Mouse (Mus musculus) neural tube, embryonic 13.5 days (tissue): ENCODE measurements at regions not wholly inside any gene's neighbourhood (a gene's known extent, or its start where the extent isn't known, plus 50 kb on each side); places are given as distances from the start of the nearest gene placed in this dataset.

Experiments
- ATAC-seq: fragments of 200-750 bp; cut with Nextera tagmentation; 2 replicates; pipeline ENCODE4 v1.8.0; 2017; ENCODE audit warnings: low read depth, mild to moderate bottlenecking, moderate TSS enrichment, moderate library complexity
- H3K27ac ChIP-seq: fragments of 300-500 bp; sonication (generic); replicated peaks from 2 replicates; pipeline ENCODE4 v1.5.1; 2015; ENCODE audit warnings: moderate library complexity, mild to moderate bottlenecking, inconsistent platforms
- H3K27me3 ChIP-seq: fragments of 300-500 bp; sonication (generic); 2 replicates; pipeline ENCODE4 v1.6.1; 2015; ENCODE audit warnings: mild to moderate bottlenecking, inconsistent platforms
- H3K36me3 ChIP-seq: fragments of 300-500 bp; sonication (generic); 2 replicates; pipeline ENCODE4 v1.6.1; 2015; ENCODE audit warnings: mild to moderate bottlenecking, inconsistent platforms
- H3K4me1 ChIP-seq: fragments of 300-500 bp; sonication (generic); replicated peaks from 2 replicates; pipeline ENCODE4 v1.6.1; 2015; ENCODE audit warnings: inconsistent platforms
- H3K4me2 ChIP-seq: fragments of 300-500 bp; sonication (generic); 2 replicates; pipeline ENCODE4 v1.6.1; 2015; ENCODE audit warnings: inconsistent platforms, mild to moderate bottlenecking, moderate library complexity
- H3K4me3 ChIP-seq: fragments of 300-500 bp; sonication (generic); 2 replicates; pipeline ENCODE4 v1.5.1; 2015; ENCODE audit warnings: mild to moderate bottlenecking, inconsistent platforms
- H3K9ac ChIP-seq: fragments of 300-500 bp; sonication (generic); 2 replicates; pipeline ENCODE4 v1.6.1; 2015; ENCODE audit warnings: moderate library complexity, mild to moderate bottlenecking, inconsistent platforms
- H3K9me3 ChIP-seq: fragments of 300-500 bp; sonication (generic); 2 replicates; pipeline ENCODE4 v1.6.1; 2016; ENCODE audit warnings: inconsistent platforms
- WGBS: fragments of 180-500 bp; shearing (Covaris S2); methylation state at CpG from one replicate; pipeline ENCODE4 v1.1.7; 2015; 5-methylcytosine and 5-hydroxymethylcytosine counted together

- H3K27me3 ChIP-seq = no peaks in the 10 kb centered on the region
- H3K4me2 ChIP-seq = no peak overlapping the region
- H3K36me3 ChIP-seq = no peaks in the 10 kb centered on the region
- no peaks in the 10 kb centered on the region for H3K9me3 ChIP-seq
- peaks cover 12% of the 10 kb centered on the region; the same call in 1 of the 2 replicates for H3K4me1 ChIP-seq
- no peak overlapping the region for H3K27ac ChIP-seq
- ATAC-seq = no peak
- WGBS = 23% methylated on average over 4 of the region's 4 CpGs
- no peak overlapping the region for H3K4me3 ChIP-seq
- no peak overlapping the region for H3K9ac ChIP-seq
Observed at GRCm38 (mm10) chr9:50124241-50124640, 220.5 kb downstream of the Rpl10-ps3 start.

- Histone ChIP-seq H3K9me3 (no peaks in the 10 kb centered on the region), H3K4me2 (no peak overlapping the region), H3K9ac (no peak overlapping the region), H3K4me1 (peaks cover 10% of the 10 kb centered on the region; the same call in 1 of the 2 replicates), H3K27me3 (no peaks in the 10 kb centered on the region), H3K27ac (no peak overlapping the region), H3K36me3 (no peaks in the 10 kb centered on the region), H3K4me3 (no peak overlapping the region)
- no peak for ATAC-seq
- WGBS = 86% methylated on average over 9 of the region's 9 CpGs
Observed at GRCm38 (mm10) chr9:50120820-50121599, 223.8 kb downstream of the Rpl10-ps3 start.

- no peak for ATAC-seq
- Histone ChIP-seq H3K9ac (no peak overlapping the region), H3K27ac (no peak overlapping the region), H3K36me3 (no peaks in the 10 kb centered on the region), H3K27me3 (no peaks in the 10 kb centered on the region), H3K4me1 (peaks cover 9% of the 10 kb centered on the region; the same call in 1 of the 2 replicates), H3K4me3 (no peak overlapping the region), H3K4me2 (no peak overlapping the region), H3K9me3 (no peaks in the 10 kb centered on the region)
- 95% methylated on average over 5 of the region's 5 CpGs for WGBS
Observed at GRCm38 (mm10) chr9:50119412-50119811, 225.4 kb downstream of the Rpl10-ps3 start.

- no peak overlapping the region for H3K4me3 ChIP-seq
Observed at GRCm38 (mm10) chr9:50118578-50118977, 226.2 kb downstream of the Rpl10-ps3 start.

GRCm38 (mm10) chr9:50106551-50106950, 238.2 kb downstream of the Rpl10-ps3 start:
- 27% methylated on average over 4 of the region's 4 CpGs for WGBS
- H3K9ac ChIP-seq = no peak overlapping the region
- no peak for ATAC-seq
- no peaks in the 10 kb centered on the region for H3K9me3 ChIP-seq
- no peaks in the 10 kb centered on the region for H3K36me3 ChIP-seq
- H3K4me3 ChIP-seq = no peak overlapping the region
- no peak overlapping the region for H3K27ac ChIP-seq
- no peak overlapping the region for H3K4me2 ChIP-seq
- no peaks in the 10 kb centered on the region for H3K27me3 ChIP-seq
- peaks cover 11% of the 10 kb centered on the region for H3K4me1 ChIP-seq

More at GRCm38 (mm10) chr9:50118578-50118977, 226.2 kb downstream of the Rpl10-ps3 start:
- peaks cover under 1% of the 10 kb centered on the region; the same call in 1 of the 2 replicates for H3K4me1 ChIP-seq
- H3K9me3 ChIP-seq = no peaks in the 10 kb centered on the region
- H3K9ac ChIP-seq = no peak overlapping the region
- H3K36me3 ChIP-seq = no peaks in the 10 kb centered on the region
- H3K27me3 ChIP-seq = no peaks in the 10 kb centered on the region
- no peak overlapping the region for H3K4me2 ChIP-seq
- H3K27ac ChIP-seq = no peak overlapping the region
- WGBS = 85% methylated on average over 6 of the region's 6 CpGs
- ATAC-seq = no peak

DNA sequence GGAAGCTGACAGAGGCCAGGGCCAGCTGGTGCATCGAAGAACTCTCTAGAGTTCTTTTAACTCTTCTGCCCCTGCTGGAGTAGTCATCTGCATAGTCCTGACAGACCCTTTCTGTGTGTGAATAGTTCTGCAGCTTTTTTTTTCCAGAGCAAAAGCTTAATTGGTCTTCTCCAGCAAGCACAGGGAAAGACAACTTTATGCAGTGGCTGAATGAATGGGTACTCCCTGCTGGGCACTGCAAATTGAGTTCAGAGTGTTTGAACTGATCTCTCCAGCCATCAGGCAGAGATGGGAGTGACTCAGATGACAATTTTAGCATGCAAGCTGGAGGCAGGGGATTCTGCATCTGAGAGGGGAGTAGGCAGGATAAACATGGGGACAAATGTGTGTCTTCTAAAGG, 242.0 kb downstream of the Rpl10-ps3 start:
- Histone ChIP-seq H3K9me3 (no peaks in the 10 kb centered on the region), H3K9ac (no peak overlapping the region), H3K27ac (no peak overlapping the region), H3K36me3 (no peaks in the 10 kb centered on the region), H3K27me3 (no peaks in the 10 kb centered on the region), H3K4me3 (no peak overlapping the region), H3K4me2 (no peak overlapping the region), H3K4me1 (peaks cover 11% of the 10 kb centered on the region)
- 16% methylated on average over 1 of the region's 1 CpGs for WGBS
- no peak for ATAC-seq

GRCm38 (mm10) chr9:50101061-50101460, 243.7 kb downstream of the Rpl10-ps3 start:
- no peaks in the 10 kb centered on the region for H3K9me3 ChIP-seq
- 100% methylated on average over 1 of the region's 1 CpGs for WGBS
- ATAC-seq = no peak

DNA sequence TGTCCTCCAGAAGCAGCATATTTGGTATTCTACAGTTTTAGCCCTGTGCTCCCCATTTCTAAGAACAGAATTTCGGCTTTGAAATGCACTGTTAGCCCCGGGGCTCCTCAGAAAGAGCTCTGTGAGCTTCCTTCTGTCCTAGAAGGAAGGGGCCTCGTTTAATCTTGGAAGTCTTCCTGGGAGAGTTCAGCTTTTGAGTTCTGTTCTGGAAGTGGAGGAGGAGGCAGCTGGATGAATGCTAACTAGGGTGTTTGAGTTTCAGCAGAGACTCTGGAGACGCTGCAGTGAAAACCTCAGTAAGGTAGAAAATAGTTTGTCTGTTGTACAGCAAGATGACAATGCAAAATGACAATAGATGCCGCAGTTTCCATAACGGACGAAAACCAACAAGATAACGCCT, 253.8 kb downstream of the Rpl10-ps3 start:
- H3K27me3 ChIP-seq = no peaks in the 10 kb centered on the region
- ATAC-seq = no peak

More at GRCm38 (mm10) chr9:50101061-50101460, 243.7 kb downstream of the Rpl10-ps3 start:
- H3K27ac ChIP-seq = no peak overlapping the region
- no peak overlapping the region for H3K9ac ChIP-seq
- no peak overlapping the region for H3K4me2 ChIP-seq
- no peaks in the 10 kb centered on the region for H3K27me3 ChIP-seq
- H3K4me3 ChIP-seq = no peak overlapping the region
- H3K36me3 ChIP-seq = no peaks in the 10 kb centered on the region
- H3K4me1 ChIP-seq = 0 out of 2 replicates have a peak, but pooled peaks cover under 1% of the 10 kb centered on the region

DNA sequence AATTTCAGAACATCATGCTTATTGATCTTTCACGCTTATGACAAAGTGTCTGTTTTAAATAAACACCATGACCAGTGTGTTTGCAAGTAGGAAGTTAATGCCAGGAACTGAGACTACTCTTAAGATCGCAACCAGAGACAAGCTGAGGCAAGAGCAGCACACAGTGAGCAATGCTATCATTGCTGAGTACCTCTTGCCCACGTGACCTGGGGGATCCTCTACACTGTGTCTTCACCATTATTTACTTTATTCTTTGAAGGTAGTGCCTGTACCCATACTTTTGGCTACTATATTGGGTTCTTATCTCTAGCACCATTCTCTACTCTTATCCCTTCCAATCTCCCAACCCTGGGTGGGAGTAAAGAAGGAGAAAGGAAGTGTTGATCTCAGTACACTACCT, 254.9 kb downstream of the Rpl10-ps3 start:
- Histone ChIP-seq H3K9me3 (no peaks in the 10 kb centered on the region), H3K27ac (no peak overlapping the region), H3K27me3 (no peaks in the 10 kb centered on the region), H3K4me3 (no peak overlapping the region), H3K4me2 (no peak overlapping the region), H3K9ac (no peak overlapping the region), H3K4me1 (no peaks in the 10 kb centered on the region), H3K36me3 (no peaks in the 10 kb centered on the region)
- ATAC-seq = no peak
- 83% methylated on average over 3 of the region's 3 CpGs for WGBS

More for the DNA sequence above, 253.8 kb downstream of the Rpl10-ps3 start:
- no peak overlapping the region for H3K4me3 ChIP-seq
- H3K9me3 ChIP-seq = no peaks in the 10 kb centered on the region
- no peak overlapping the region for H3K9ac ChIP-seq
- no peak overlapping the region for H3K27ac ChIP-seq
- no peaks in the 10 kb centered on the region for H3K4me1 ChIP-seq
- no peak overlapping the region for H3K4me2 ChIP-seq
- WGBS = 81% methylated on average over 8 of the region's 8 CpGs
- no peaks in the 10 kb centered on the region for H3K36me3 ChIP-seq

DNA sequence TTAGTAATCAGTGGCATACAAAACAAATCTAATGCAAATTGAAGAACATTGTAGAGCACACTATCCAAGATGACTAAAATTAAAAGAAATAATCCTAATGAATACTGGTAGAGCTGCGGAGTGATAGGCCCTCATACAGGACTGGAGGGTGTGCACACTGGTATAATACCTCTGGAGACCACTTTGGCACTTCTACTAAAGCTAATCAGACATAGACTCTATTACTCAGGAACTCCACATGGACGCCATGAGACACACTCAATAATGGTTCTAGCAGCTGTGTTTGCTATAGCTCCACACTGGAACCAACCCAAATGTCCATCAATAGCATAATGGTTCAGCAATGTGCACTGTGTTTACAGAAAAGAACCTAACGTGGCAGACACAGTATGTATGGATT, 264.6 kb downstream of the Rpl10-ps3 start:
- Histone ChIP-seq H3K4me1 (no peaks in the 10 kb centered on the region), H3K36me3 (no peaks in the 10 kb centered on the region), H3K27ac (no peak overlapping the region), H3K27me3 (no peaks in the 10 kb centered on the region), H3K9me3 (no peaks in the 10 kb centered on the region), H3K4me2 (no peak overlapping the region), H3K9ac (no peak overlapping the region), H3K4me3 (no peak overlapping the region)
- no peak for ATAC-seq
- WGBS = 72% methylated on average over 3 of the region's 3 CpGs

DNA sequence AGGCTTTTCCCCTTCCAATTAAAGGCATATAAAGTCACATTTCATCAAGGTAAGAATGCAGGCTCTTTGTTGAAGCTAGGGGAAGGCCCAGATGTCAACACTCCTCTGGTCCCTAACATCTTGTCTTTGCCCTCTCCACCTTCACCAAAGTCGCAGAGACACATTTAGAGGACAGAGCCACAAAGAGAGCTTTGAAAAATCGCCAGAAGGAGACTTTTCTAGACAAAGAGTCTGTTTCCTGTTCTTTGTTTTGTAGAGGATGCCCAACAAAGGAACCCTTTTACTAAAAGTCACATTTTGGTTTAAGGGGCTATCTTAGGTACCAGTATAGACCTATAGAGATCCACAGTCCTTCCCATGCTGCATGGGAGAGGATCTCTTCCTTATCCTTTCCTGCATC, 269.9 kb upstream of the Ncam1 start:
- Histone ChIP-seq H3K36me3 (no peaks in the 10 kb centered on the region), H3K27me3 (no peaks in the 10 kb centered on the region; the same call in 1 of the 2 replicates), H3K4me3 (no peak overlapping the region), H3K9me3 (no peaks in the 10 kb centered on the region), H3K27ac (no peak overlapping the region), H3K9ac (no peak overlapping the region), H3K4me1 (peaks cover 14% of the 10 kb centered on the region; the same call in 1 of the 2 replicates), H3K4me2 (no peak overlapping the region)
- WGBS = 53% methylated on average over 2 of the region's 2 CpGs
- no peak for ATAC-seq

GRCm38 (mm10) chr9:50067729-50068225, 269.1 kb upstream of the Ncam1 start:
- Histone ChIP-seq H3K9me3 (no peaks in the 10 kb centered on the region), H3K9ac (no peak overlapping the region), H3K4me1 (peaks cover 14% of the 10 kb centered on the region; the same call in 1 of the 2 replicates), H3K27me3 (no peaks in the 10 kb centered on the region; the same call in 1 of the 2 replicates), H3K36me3 (no peaks in the 10 kb centered on the region), H3K27ac (no peak overlapping the region), H3K4me2 (no peak overlapping the region), H3K4me3 (no peak overlapping the region)
- WGBS = 85% methylated on average over 3 of the region's 3 CpGs
- ATAC-seq = no peak
